Mouse (Mus musculus): Measurements from ENCODE around the gene Efr3b. TPM values are rescaled to one million over a fixed set of nuclear protein-coding genes. Genes with fewer than 3 reads are reported as not detected.

Efr3b gene
- polyA plus RNA-seq, 1 experiment, result 0.83 TPM

DNA sequence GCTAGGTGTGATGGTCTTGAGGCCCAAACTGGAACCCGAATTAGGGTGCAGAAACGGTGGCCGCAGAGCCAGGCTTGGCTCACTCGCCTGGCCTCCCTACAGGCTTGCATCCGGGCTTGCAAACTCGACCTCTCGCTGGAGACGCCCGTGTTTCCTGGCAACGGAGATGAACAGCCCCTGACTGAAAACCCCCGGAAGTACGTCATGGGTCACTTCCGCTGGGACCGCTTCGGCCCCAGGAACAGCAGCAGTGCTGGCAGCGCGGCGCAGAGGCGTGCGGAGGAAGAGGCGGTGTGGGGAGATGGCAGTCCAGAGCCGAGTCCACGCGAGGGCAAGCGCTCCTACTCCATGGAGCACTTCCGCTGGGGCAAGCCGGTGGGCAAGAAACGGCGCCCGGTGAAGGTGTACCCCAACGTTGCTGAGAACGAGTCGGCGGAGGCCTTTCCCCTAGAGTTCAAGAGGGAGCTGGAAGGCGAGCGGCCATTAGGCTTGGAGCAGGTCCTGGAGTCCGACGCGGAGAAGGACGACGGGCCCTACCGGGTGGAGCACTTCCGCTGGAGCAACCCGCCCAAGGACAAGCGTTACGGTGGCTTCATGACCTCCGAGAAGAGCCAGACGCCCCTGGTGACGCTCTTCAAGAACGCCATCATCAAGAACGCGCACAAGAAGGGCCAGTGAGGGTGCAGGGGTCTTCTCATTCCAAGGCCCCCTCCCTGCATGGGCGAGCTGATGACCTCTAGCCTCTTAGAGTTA lies 78.7 kb downstream of the Efr3b start:
- no peaks in the 10 kb centered on the region for H3K27me3 ChIP-seq (ENCODE audit: control insufficient read depth, insufficient read depth, low read length)
- TF ChIP-seq POLR2A (IDR thresholded peaks at IDR 0.05; ENCODE audit: control insufficient read depth, low read depth, low read length) (peak; percentile 99), CTCF (IDR thresholded peaks at IDR 0.05; ENCODE audit: control insufficient read depth, insufficient read depth, insufficient replicate concordance, low read depth, low read length) (no peak)
- peaks cover 5% of the 10 kb centered on the region for H3K4me1 ChIP-seq (ENCODE audit: control insufficient read depth, insufficient read depth, low read length)
- H3K27ac ChIP-seq (ENCODE audit: control insufficient read depth, insufficient read depth, low read depth, low read length), result peak overlapping the region; percentile 90
- H3K36me3 ChIP-seq (ENCODE audit: control insufficient read depth, insufficient read depth, low read length), result no peaks in the 10 kb centered on the region
- H3K4me3 ChIP-seq (ENCODE audit: control insufficient read depth, low read depth, low read length), result peak overlapping the region; percentile 95

DNA sequence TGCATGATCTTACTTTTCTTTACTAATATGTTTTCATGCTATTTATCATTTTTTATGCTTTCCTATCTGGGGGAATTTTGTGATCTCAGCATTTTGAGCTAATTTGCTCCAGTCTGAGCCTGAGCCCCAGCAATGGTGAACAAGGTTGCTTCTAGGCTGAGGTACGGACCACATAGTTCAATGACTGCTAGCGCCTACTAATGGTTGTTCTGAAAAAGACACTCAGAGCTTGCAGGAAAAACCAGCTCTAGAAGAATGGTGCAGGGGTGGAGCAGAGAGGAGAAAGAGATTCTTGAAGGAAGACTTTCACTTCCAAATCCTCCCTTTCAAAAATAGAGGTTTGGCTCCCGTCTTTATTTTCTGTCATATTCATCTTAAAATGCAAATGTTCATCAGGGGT lies 82.4 kb downstream of the Efr3b start:
- no peak overlapping the region for H3K27ac ChIP-seq (ENCODE audit: control insufficient read depth, insufficient read depth, low read depth, low read length)
- no peak for TF ChIP-seq POLR2A (IDR thresholded peaks at IDR 0.05; ENCODE audit: control insufficient read depth, low read depth, low read length)
- TF ChIP-seq CTCF (IDR thresholded peaks at IDR 0.05; ENCODE audit: control insufficient read depth, insufficient read depth, insufficient replicate concordance, low read depth, low read length), result no peak
- no peak overlapping the region for H3K4me3 ChIP-seq (ENCODE audit: control insufficient read depth, low read depth, low read length)
- H3K27me3 ChIP-seq (ENCODE audit: control insufficient read depth, insufficient read depth, low read length), result no peaks in the 10 kb centered on the region
- H3K36me3 ChIP-seq (ENCODE audit: control insufficient read depth, insufficient read depth, low read length), result no peaks in the 10 kb centered on the region
- H3K4me1 ChIP-seq (ENCODE audit: control insufficient read depth, insufficient read depth, low read length), result peaks cover 5% of the 10 kb centered on the region

DNA sequence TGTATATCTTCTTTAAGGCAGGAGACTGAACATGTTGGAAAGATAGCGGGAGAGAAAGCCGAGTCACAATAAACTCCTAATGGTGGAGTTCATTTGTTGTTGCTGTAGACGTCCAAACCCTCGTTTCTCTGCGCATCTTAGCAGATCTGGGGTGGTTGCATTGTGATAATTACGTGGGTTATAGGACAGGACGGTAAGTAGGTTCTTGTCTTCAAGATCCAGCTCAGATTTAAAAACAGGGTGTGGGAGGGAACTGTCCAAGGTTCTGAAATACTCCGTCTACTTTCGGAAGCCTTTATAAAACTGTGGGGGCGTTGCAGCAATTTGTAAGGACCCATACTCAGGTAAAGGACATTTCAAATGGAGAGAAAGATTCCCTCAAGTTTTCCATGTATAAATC lies 83.3 kb downstream of the Efr3b start:
- H3K4me3 ChIP-seq (ENCODE audit: control insufficient read depth, low read depth, low read length), result no peak overlapping the region
- no peak overlapping the region for H3K27ac ChIP-seq (ENCODE audit: control insufficient read depth, insufficient read depth, low read depth, low read length)
- no peaks in the 10 kb centered on the region for H3K36me3 ChIP-seq (ENCODE audit: control insufficient read depth, insufficient read depth, low read length)
- no peaks in the 10 kb centered on the region for H3K27me3 ChIP-seq (ENCODE audit: control insufficient read depth, insufficient read depth, low read length)
- TF ChIP-seq CTCF (IDR thresholded peaks at IDR 0.05; ENCODE audit: control insufficient read depth, insufficient read depth, insufficient replicate concordance, low read depth, low read length) (no peak), POLR2A (IDR thresholded peaks at IDR 0.05; ENCODE audit: control insufficient read depth, low read depth, low read length) (no peak)
- H3K4me1 ChIP-seq (ENCODE audit: control insufficient read depth, insufficient read depth, low read length), result peaks cover 3% of the 10 kb centered on the region; the same call in 1 of the 2 replicates

DNA sequence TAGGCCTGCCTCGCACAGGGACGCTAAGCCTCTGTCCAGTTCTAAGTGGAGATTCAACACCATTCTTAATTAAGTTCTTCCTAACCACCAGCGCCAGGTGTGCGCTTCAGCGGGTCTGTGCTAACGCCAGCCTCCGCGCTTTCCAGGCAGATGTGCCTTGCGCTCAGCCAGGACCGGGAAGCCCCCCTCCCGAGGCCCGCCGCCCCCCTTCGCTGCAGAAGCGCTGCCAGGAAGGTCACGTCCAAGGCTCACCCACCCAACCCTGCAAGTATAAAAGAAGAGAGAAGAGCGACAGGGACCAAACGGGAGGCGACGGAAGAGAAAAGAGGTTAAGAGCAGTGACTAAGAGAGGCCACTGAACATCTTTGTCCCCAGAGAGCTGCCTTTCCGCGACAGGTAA lies 84.1 kb downstream of the Efr3b start, which contains the start of gene Pomc:
TSS of gene Pomc (plus strand) at position 301 of the 400 bp plus-strand sequence.
- Histone ChIP-seq H3K27me3 (ENCODE audit: control insufficient read depth, insufficient read depth, low read length) (no peaks in the 10 kb centered on the region), H3K4me3 (ENCODE audit: control insufficient read depth, low read depth, low read length) (no peak within 1 kb of the TSS), H3K27ac (ENCODE audit: control insufficient read depth, insufficient read depth, low read depth, low read length) (no peak within 1 kb of the TSS), H3K4me1 (ENCODE audit: control insufficient read depth, insufficient read depth, low read length) (no peaks in the 10 kb centered on the region; the same call in 1 of the 2 replicates), H3K36me3 (ENCODE audit: control insufficient read depth, insufficient read depth, low read length) (no peaks in the 10 kb centered on the region)
- TF ChIP-seq POLR2A (IDR thresholded peaks at IDR 0.05; ENCODE audit: control insufficient read depth, low read depth, low read length) (no peak), CTCF (IDR thresholded peaks at IDR 0.05; ENCODE audit: control insufficient read depth, insufficient read depth, insufficient replicate concordance, low read depth, low read length) (no peak)

DNA sequence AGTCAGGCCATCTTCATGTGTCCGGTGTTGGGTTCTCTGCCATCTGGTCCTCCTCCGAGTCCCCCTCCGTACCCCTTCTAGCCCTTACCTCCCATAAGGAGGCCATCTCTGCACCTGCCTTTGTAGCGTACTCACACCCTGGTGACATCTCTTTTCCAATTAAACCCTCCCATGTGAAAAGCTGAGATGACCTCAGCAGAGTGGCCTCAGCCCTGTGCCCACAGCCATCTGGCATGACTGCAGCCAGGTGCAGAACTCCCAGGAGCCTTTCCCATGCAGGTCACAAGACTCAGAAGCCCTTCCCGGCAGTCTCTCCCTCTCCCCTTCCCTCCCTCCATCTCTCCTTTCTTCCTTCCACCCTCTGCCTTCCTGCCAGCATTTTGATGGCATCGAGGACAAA lies 91.2 kb downstream of the Efr3b start:
- H3K36me3 ChIP-seq (ENCODE audit: control insufficient read depth, insufficient read depth, low read length), result no peaks in the 10 kb centered on the region
- TF ChIP-seq POLR2A (IDR thresholded peaks at IDR 0.05; ENCODE audit: control insufficient read depth, low read depth, low read length) (no peak), CTCF (IDR thresholded peaks at IDR 0.05; ENCODE audit: control insufficient read depth, insufficient read depth, insufficient replicate concordance, low read depth, low read length) (no peak)
- no peak overlapping the region for H3K4me3 ChIP-seq (ENCODE audit: control insufficient read depth, low read depth, low read length)
- H3K27ac ChIP-seq (ENCODE audit: control insufficient read depth, insufficient read depth, low read depth, low read length), result no peak overlapping the region
- no peaks in the 10 kb centered on the region; the same call in 1 of the 2 replicates for H3K4me1 ChIP-seq (ENCODE audit: control insufficient read depth, insufficient read depth, low read length)
- H3K27me3 ChIP-seq (ENCODE audit: control insufficient read depth, insufficient read depth, low read length), result no peaks in the 10 kb centered on the region

DNA sequence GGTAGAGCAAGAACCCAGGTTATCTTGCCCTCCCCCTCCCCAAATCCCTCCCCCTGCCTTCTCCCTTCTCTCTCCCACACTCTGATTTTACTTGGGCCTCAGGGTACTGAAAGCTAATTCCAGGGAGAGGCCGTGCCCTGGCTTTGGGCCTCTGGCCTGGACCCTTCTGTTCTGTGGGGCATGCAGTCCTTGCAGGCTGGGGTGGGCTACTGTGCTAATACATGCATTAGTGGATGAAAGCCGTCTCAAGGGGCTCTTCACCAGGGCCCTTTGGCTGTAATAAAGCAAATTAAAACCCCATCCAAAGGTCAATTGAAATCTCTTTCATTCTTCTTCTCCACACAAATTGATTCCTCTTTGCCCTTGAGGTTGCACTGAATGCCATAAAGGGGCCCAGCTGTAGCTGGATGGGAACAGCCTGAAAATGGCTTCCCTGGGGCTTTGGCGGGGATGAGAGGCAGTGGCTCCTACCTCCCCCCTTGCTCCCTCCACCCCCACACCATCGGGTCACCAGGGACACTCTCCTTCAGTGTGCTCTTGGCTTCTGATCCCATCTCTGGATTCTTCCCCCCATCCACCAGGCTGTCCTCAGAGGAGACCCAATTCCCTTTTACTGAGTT lies 94.2 kb downstream of the Efr3b start:
- H3K27ac ChIP-seq (ENCODE audit: control insufficient read depth, insufficient read depth, low read depth, low read length), result no peak overlapping the region
- H3K4me1 ChIP-seq (ENCODE audit: control insufficient read depth, insufficient read depth, low read length), result peaks cover 7% of the 10 kb centered on the region; the same call in 1 of the 2 replicates
- H3K36me3 ChIP-seq (ENCODE audit: control insufficient read depth, insufficient read depth, low read length), result no peaks in the 10 kb centered on the region
- TF ChIP-seq POLR2A (IDR thresholded peaks at IDR 0.05; ENCODE audit: control insufficient read depth, low read depth, low read length) (no peak), CTCF (IDR thresholded peaks at IDR 0.05; ENCODE audit: control insufficient read depth, insufficient read depth, insufficient replicate concordance, low read depth, low read length) (no peak)
- no peak overlapping the region for H3K4me3 ChIP-seq (ENCODE audit: control insufficient read depth, low read depth, low read length)
- no peaks in the 10 kb centered on the region for H3K27me3 ChIP-seq (ENCODE audit: control insufficient read depth, insufficient read depth, low read length)

DNA sequence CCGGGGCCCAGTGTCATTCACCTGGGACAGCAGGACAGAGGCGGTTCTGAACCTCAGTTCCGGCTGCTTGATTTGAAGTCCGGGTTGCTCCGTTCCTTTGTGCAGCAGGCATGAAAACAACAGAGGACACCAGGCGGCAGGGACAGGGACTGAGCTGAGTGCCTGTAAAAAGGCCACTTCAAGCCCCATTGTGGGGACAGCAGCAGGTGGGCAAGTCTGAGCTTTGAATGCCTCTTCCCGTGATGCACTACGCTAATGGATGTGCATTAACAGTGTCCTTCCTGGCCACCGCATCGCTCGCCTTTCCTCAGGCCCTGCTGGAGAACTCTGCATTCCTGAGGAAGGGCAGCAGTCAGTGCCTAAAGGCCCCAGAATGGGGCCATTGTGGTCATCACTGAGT lies 96.7 kb downstream of the Efr3b start:
- Histone ChIP-seq H3K4me1 (ENCODE audit: control insufficient read depth, insufficient read depth, low read length) (peaks cover 7% of the 10 kb centered on the region; the same call in 1 of the 2 replicates), H3K4me3 (ENCODE audit: control insufficient read depth, low read depth, low read length) (no peak overlapping the region; the same call in 1 of the 2 replicates), H3K36me3 (ENCODE audit: control insufficient read depth, insufficient read depth, low read length) (no peaks in the 10 kb centered on the region), H3K27ac (ENCODE audit: control insufficient read depth, insufficient read depth, low read depth, low read length) (no peak overlapping the region), H3K27me3 (ENCODE audit: control insufficient read depth, insufficient read depth, low read length) (no peaks in the 10 kb centered on the region)
- TF ChIP-seq CTCF (IDR thresholded peaks at IDR 0.05; ENCODE audit: control insufficient read depth, insufficient read depth, insufficient replicate concordance, low read depth, low read length) (no peak), POLR2A (IDR thresholded peaks at IDR 0.05; ENCODE audit: control insufficient read depth, low read depth, low read length) (no peak)
